Mouse (Mus musculus): ENCODE measurements around the gene 4930562C15Rik.
A peak's percentile ranks its signal among the peaks of the same experiment; 100 is the strongest.

GRCm38 (mm10) chr16:4862863-4863483, 27.8 kb downstream of the 4930562C15Rik start:
- TF ChIP-seq CTCF (conservative IDR thresholded peaks at IDR 0.05; ENCODE audit: insufficient read depth, insufficient read length, low read depth, low read length) = peak; percentile 88
- TF ChIP-seq POLR2A (IDR thresholded peaks at IDR 0.05; ENCODE audit: low read depth, low read length) = no peak

Data from kidney, adult 2 months (tissue).